Mouse (Mus musculus) bone marrow macrophage, adult 2 months (primary cell): ENCODE results near the gene Arg2. TPM values are rescaled to one million over a fixed set of nuclear protein-coding genes. Genes with fewer than 3 reads are reported as not detected.

Source experiments
- H3K27ac ChIP-seq: 2 replicates; pipeline ENCODE4 v1.5.1; 2012; ENCODE audit warnings: low read depth, low read length; ENCODE audit not compliant: insufficient read depth
- H3K4me1 ChIP-seq: 2 replicates; pipeline ENCODE4 v1.6.1; 2012; ENCODE audit warnings: low read length; ENCODE audit not compliant: control insufficient read depth, insufficient read depth
- H3K4me3 ChIP-seq: 2 replicates; pipeline ENCODE4 v1.5.1; 2012; ENCODE audit warnings: mild to moderate bottlenecking, low read length, moderate library complexity; ENCODE audit not compliant: insufficient read depth
- CTCF ChIP-seq: IDR thresholded peaks from 2 replicates; pipeline ENCODE4 v1.5.1; 2012; ENCODE audit warnings: low read depth, mild to moderate bottlenecking, low read length, moderate library complexity
- POLR2A ChIP-seq: IDR thresholded peaks from 2 replicates; pipeline ENCODE4 v1.6.1; 2012; ENCODE audit warnings: mild to moderate bottlenecking, low read depth, low read length, borderline replicate concordance
- polyA plus RNA-seq: library from polyadenylated mRNA; stranded (reverse); fragments of >200 nt; gene quantifications from 2 replicates; pipeline ENCODE4 v1.2.4, GENCODE M21; 2012; ENCODE audit not compliant: missing spikeins, insufficient read depth, insufficient read length

Gene Arg2
- polyA plus RNA-seq, 1 experiment: 0.90 TPM

DNA sequence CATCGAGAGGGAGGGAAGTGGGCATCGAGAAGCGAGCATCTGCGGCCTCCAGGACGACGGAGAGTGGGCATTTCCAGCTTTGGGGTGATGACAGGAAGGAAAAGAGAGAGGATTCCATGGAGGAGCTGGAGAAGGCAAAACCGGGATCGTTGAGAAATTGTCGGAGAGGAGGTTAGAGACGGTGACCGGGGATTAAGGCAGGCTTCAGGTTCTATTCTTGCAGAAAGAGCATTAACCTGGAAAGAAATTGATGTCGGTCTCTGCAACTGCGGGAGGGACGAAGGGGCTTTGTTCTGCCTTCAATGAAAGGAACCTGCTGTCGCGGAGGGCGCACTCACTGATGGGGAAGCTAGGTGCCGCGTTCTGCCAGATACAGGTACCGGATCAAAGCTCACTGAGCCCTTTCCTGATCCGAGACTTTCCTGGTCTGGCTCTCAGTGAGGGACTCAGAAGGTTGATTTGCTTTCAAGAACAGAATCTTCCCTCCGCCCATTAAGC, 650 bp downstream of the Arg2 start:
- Histone ChIP-seq H3K27ac (no peak overlapping the region), H3K4me1 (peaks cover 27% of the 10 kb centered on the region), H3K4me3 (peak overlapping the region; percentile 53)
- TF ChIP-seq CTCF (no peak), POLR2A (no peak)

DNA sequence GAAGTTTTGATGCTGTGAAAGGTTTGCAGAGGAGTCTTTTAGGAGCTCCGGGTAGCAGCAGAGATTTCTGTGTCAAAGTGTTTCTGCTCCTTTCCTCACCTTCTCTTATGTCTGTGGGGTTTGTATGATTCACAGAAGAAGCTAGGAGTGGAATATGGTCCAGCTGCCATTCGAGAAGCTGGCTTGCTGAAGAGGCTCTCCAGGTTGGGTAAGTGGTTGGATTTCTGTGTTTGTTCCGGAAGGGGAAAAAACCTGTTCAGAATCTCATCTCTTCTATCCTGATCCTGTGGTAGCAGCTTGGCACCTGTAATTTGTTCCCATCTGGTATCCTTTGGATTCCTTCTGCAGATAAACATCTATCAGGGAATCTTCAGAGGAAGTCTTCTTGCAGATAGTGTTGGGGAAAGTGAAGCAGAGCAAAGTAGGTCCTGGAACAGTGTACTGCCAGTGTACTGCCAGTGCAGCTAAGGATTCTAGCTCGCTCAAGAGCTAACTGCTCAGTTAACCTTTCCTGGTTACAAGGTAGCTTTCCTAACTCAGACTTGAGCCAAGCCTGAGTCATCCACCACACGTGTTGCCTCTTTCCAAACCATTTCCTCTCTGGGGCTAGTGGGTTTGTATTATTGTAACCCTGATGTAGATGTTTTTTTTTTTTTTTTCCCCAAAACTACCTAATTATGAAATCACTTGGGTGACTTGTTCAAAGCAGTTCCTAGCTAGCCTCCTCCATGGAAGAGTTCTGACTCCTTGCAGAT, 1.3 kb downstream of the Arg2 start:
- H3K4me3 ChIP-seq: peak overlapping the region; percentile 53
- H3K4me1 ChIP-seq: peaks cover 30% of the 10 kb centered on the region
- TF ChIP-seq POLR2A (no peak), CTCF (no peak)
- H3K27ac ChIP-seq: no peak overlapping the region

DNA sequence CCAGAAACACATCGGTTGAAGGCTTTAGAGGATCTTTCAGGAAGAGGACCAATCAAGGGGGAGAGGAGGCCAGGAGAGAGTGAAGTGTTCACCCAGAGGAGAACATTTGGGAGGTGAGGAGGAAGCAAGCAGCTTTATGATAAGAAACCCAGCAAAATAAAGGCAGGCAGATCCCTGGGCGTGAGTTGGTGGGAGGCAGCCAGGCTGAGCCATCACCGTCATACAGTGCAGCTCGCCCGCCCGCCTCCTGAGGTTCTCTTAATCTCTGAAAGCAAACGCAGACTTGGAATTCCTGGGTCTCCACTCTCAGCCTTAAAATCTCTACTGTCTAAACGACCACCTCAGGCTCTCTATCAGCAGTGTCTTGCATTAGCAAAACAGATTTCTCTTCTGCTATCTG, 4.1 kb downstream of the Arg2 start:
- Histone ChIP-seq H3K27ac (no peak overlapping the region), H3K4me1 (peaks cover 51% of the 10 kb centered on the region), H3K4me3 (no peak overlapping the region)
- no peak for TF ChIP-seq CTCF
- TF ChIP-seq POLR2A: no peak

DNA sequence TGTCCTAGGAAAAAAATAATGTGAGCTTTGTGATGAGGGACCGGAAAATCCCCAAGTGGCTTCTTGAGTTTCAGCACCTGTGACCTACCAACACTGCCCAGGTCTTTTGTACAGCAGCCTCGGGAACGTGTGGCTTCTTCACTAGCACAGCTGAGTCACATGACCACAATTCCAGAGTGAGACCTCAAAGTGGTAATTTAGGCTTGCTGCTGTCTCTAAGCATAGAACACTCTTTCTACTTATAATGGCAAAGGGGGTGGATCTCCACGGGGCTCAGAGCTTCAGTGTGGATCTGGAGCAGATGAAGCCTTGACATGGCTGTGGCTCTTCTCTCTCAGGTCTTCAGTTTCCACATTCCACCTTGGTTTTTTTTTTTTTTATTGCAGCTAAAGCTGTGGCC, 4.5 kb downstream of the Arg2 start:
- Histone ChIP-seq H3K4me3 (no peak overlapping the region), H3K27ac (no peak overlapping the region), H3K4me1 (peaks cover 53% of the 10 kb centered on the region)
- TF ChIP-seq POLR2A (no peak), CTCF (no peak)

DNA sequence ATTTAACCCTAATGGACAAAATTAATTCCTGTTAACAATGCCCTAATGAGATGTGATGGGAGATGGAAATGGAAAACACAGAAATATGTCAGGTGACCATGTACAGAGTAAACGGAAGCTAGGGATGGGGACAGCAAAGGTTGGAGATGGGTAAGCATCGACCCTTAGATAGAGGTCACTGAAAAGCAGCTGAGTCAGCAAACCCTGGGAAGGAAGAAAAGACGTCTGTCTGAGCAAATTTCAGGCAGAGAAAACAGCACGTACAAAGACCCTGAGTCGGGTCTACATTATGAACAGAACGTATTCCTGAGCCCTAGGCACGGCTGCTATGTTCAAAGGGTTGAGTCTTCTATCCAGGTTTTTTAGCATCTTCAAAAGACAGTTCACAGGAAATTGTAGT, 6.4 kb downstream of the Arg2 start:
- TF ChIP-seq CTCF: no peak
- TF ChIP-seq POLR2A: no peak
- H3K4me3 ChIP-seq: no peak overlapping the region
- H3K27ac ChIP-seq: no peak overlapping the region
- H3K4me1 ChIP-seq: peaks cover 56% of the 10 kb centered on the region

DNA sequence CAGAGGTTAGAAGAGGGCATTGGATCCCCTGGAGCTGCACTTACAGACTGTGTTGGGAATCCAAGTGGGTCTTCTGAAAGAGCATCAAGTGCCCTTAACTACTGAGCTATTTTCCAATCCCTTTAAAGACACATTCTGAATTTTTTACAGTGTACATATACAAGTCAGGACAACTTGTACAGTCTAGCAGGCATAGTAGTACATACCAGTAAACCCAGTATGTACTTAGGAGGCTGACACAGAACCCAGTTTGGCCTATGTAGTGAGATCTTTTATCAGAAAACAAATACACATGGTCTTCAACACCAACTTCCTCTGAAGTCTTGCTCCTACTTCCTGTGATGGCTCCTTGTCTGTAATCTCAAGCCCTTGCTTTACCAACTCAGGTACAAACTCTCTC, 8.4 kb downstream of the Arg2 start:
- no peak for TF ChIP-seq CTCF
- TF ChIP-seq POLR2A: no peak
- Histone ChIP-seq H3K4me3 (no peak overlapping the region), H3K4me1 (peaks cover 52% of the 10 kb centered on the region), H3K27ac (no peak overlapping the region)

DNA sequence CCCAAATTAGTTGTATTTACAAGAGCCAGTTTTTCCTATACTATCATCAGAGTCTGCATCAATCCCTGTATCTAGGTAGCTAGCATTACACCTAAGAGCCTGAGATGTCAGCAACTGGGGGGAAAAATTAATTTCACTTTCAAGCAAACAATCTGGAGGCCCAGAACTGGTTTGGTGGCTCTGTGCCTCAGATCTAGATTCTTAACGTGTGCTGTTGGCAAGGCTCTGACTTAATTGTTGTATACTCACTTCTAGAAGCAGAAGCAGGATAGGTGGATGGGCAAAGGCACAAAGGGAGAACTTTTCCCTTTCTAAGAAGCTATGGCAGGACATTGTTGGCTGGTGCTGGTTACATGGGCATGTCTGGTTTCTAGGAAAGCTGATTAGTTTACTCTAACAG, 8.8 kb downstream of the Arg2 start:
- Histone ChIP-seq H3K4me1 (peaks cover 54% of the 10 kb centered on the region), H3K4me3 (no peak overlapping the region), H3K27ac (no peak overlapping the region)
- TF ChIP-seq POLR2A: no peak
- TF ChIP-seq CTCF: no peak

DNA sequence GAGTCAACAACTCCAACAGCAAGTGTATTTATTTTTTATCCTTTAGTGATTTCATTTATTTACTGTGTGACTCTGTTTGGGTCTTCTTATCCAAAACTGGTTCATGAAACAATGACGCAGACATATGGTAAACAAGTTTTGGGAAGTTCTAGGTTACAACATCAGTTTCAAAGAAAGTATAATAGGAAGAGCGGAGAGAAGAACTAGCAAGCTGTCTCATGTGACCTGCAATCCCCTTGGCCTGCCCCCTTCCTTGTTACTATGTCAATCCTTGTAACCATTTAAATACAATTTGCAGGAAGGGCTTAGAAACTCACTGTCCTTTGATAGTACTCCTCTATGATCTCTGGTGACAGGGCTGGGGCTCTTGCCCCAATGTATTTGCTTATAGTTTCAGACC, 10.2 kb downstream of the Arg2 start:
- Histone ChIP-seq H3K27ac (peak overlapping the region; percentile 81), H3K4me3 (no peak overlapping the region)
- no peak for TF ChIP-seq CTCF
- TF ChIP-seq POLR2A: no peak

DNA sequence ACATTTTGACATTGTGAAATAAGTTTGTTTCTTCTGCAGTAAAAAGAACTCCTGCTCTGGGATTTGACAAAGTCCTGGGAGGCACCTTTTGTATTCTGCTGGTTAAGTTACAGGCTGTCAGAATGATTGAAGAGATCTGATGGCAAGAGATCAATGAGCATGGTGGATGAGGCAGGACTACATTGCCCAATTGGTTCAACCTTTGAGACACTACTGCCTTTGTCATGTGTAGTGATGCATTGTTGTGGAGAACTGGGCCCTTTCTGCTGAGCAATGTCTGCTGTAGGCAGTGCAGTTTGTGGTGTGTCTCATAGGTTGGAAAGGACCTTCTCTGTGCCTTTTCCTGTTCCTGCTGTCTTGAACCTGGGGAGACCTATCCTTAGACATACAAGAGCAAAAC, 10.8 kb downstream of the Arg2 start:
- Histone ChIP-seq H3K4me3 (no peak overlapping the region), H3K27ac (peak overlapping the region; percentile 76), H3K4me1 (peaks cover 41% of the 10 kb centered on the region)
- TF ChIP-seq CTCF (no peak), POLR2A (no peak)

More for the DNA sequence above, 10.2 kb downstream of the Arg2 start:
- H3K4me1 ChIP-seq: peaks cover 43% of the 10 kb centered on the region

DNA sequence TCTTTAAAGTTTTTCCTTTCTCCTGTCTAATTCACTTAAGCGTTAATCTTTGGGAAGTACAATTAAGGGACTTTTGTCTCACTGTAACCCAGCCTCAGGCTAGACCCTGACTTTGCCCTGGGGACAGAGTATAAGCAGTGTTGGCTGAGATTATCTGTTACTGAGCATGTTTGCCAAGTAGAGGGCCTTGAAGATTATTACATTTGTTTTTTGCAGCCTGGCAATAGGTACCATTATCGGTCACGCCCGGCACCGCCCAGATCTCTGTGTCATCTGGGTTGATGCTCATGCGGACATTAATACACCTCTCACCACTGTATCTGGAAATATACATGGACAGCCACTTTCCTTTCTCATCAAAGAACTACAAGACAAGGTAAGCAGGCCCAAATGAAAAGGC, 19.1 kb downstream of the Arg2 start:
- H3K27ac ChIP-seq: no peak overlapping the region
- H3K4me3 ChIP-seq: no peak overlapping the region
- H3K4me1 ChIP-seq: no peaks in the 10 kb centered on the region
- TF ChIP-seq CTCF: no peak
- TF ChIP-seq POLR2A: no peak
